Mouse (Mus musculus) lung, adult 2 months (tissue): ENCODE measurements around the gene Nelfb. TPM values are rescaled to one million over a fixed set of nuclear protein-coding genes. Genes with fewer than 3 reads are reported as not detected.
"Not testable (repeated sequence)": the region's sequence is repeated elsewhere in the genome, so short reads cannot be mapped to it uniquely, and the experiment has no call there.

ENCODE experiments used
- DNase-seq: peaks from one replicate; pipeline ENCODE4 v3.0.0; 2022
- H3K4me1 ChIP-seq: fragments of 200-500 bp; 2 replicates; pipeline ENCODE4 v1.6.1; 2011; ENCODE audit warnings: low read length; ENCODE audit not compliant: control insufficient read depth, insufficient read depth
- H3K4me3 ChIP-seq: fragments of 200-500 bp; replicated peaks from 2 replicates; pipeline ENCODE3; 2011; ENCODE audit warnings: low read depth, mild to moderate bottlenecking, control low read depth, low read length; ENCODE audit errors: extremely low read depth
- CTCF ChIP-seq: fragments of 200-500 bp; IDR thresholded peaks from 2 replicates; pipeline ENCODE4 v1.5.1; 2011; ENCODE audit warnings: mild to moderate bottlenecking, low read length, control low read depth; ENCODE audit not compliant: insufficient read depth
- POLR2A ChIP-seq: fragments of 200-500 bp; IDR thresholded peaks from 2 replicates; pipeline ENCODE4 v1.6.1; 2011; ENCODE audit warnings: low read depth, mild to moderate bottlenecking, control low read depth, low read length, borderline replicate concordance; ENCODE audit errors: extremely low read depth
- WGBS: fragments of 180-500 bp; shearing (Covaris S2); methylation state at CpG from one replicate; pipeline ENCODE4 v1.1.7; 2018; 5-methylcytosine and 5-hydroxymethylcytosine counted together
- polyA plus RNA-seq: library from polyadenylated mRNA; depleted of rRNA; stranded (reverse); fragments of >200 nt; gene quantifications from 2 replicates; pipeline ENCODE4 v1.2.3, GENCODE M21; 2012; rRNA removed

Nelfb gene
- 58.0 and 94.5 TPM in 2 replicates for polyA plus RNA-seq

GRCm38 (mm10) chr2:25211121-25211670 lies at the start of gene Nelfb:
Gene Nelfb, minus strand, starts transcription at chr2:25211489.
- TF ChIP-seq POLR2A (peak; percentile 81; the same call in 1 of the 2 replicates), CTCF (no peak)
- under 1% methylated on average over 44 of the region's 44 CpGs for WGBS
- Histone ChIP-seq H3K4me3 (peak within 1 kb of the TSS; percentile 90), H3K4me1 (peaks cover 8% of the 10 kb centered on the region; the same call in 1 of the 2 replicates)
- peak; percentile 91 for DNase-seq

GRCm38 (mm10) chr2:25258887-25259286 lies 47.6 kb upstream of the Nelfb start:
- DNase-seq = no peak
- peak; percentile 30 for TF ChIP-seq CTCF
- no peak for TF ChIP-seq POLR2A
- WGBS = 61% methylated on average over 2 of the region's 2 CpGs
- H3K4me3 ChIP-seq = no peak overlapping the region
- H3K4me1 ChIP-seq = peaks cover 14% of the 10 kb centered on the region

- 80% methylated on average over 5 of the region's 5 CpGs for WGBS
Observed at GRCm38 (mm10) chr2:25257250-25257649, 46.0 kb upstream of the Nelfb start.

GRCm38 (mm10) chr2:25256443-25257109 lies 45.3 kb upstream of the Nelfb start:
- 39% methylated on average over 12 of the region's 12 CpGs for WGBS

More at GRCm38 (mm10) chr2:25257250-25257649, 46.0 kb upstream of the Nelfb start:
- H3K4me3 ChIP-seq, H3K4me1 ChIP-seq, DNase-seq: not testable (repeated sequence)

GRCm38 (mm10) chr2:25255284-25255779 lies 44.0 kb upstream of the Nelfb start, which contains the start of gene Tmem203:
Gene Tmem203, plus strand, starts transcription at chr2:25255439.
- WGBS = under 1% methylated on average over 39 of the region's 39 CpGs
- peaks cover 9% of the 10 kb centered on the region; the same call in 1 of the 2 replicates for H3K4me1 ChIP-seq
- H3K4me3 ChIP-seq = peak within 1 kb of the TSS; percentile 93
- TF ChIP-seq POLR2A (peak; percentile 84), CTCF (no peak)
- DNase-seq = peak; percentile 89

More at GRCm38 (mm10) chr2:25256443-25257109, 45.3 kb upstream of the Nelfb start:
- peak; percentile 25; the same call in 1 of the 2 replicates for TF ChIP-seq CTCF
- not testable (repeated sequence) for DNase-seq, H3K4me1 ChIP-seq
- H3K4me3 ChIP-seq = peak overlapping the region; percentile 93

- Histone ChIP-seq H3K4me1 (peaks cover 9% of the 10 kb centered on the region; the same call in 1 of the 2 replicates), H3K4me3 (no peak overlapping the region)
- DNase-seq = no peak
- WGBS = 75% methylated on average over 1 of the region's 1 CpGs
- peak; percentile 54 for TF ChIP-seq CTCF
- no peak for TF ChIP-seq POLR2A
Observed at GRCm38 (mm10) chr2:25252331-25252730, 41.0 kb upstream of the Nelfb start.

- TF ChIP-seq CTCF = no peak
- TF ChIP-seq POLR2A = peak; percentile 32; the same call in 1 of the 2 replicates
- H3K4me3 ChIP-seq = no peak within 1 kb of the TSS
- DNase-seq = no peak
- 79% methylated on average over 10 of the region's 10 CpGs for WGBS
- H3K4me1 ChIP-seq = peaks cover 3% of the 10 kb centered on the region
Observed at GRCm38 (mm10) chr2:25246183-25247072, 35.1 kb upstream of the Nelfb start, which contains the start of gene AL732309.1. Gene AL732309.1, minus strand, starts transcription at chr2:25246863.

- WGBS = 85% methylated on average over 4 of the region's 4 CpGs
- H3K4me1 ChIP-seq = peaks cover 4% of the 10 kb centered on the region
- no peak for TF ChIP-seq POLR2A
- TF ChIP-seq CTCF = no peak
- no peak for DNase-seq
- H3K4me3 ChIP-seq = no peak overlapping the region
Observed at GRCm38 (mm10) chr2:25244144-25244543, 32.9 kb upstream of the Nelfb start.

GRCm38 (mm10) chr2:25243342-25243741 lies 32.1 kb upstream of the Nelfb start:
- 69% methylated on average over 8 of the region's 8 CpGs for WGBS
- Histone ChIP-seq H3K4me1 (peaks cover 4% of the 10 kb centered on the region), H3K4me3 (no peak overlapping the region)
- no peak for DNase-seq
- TF ChIP-seq POLR2A (no peak), CTCF (no peak)
